Mouse (Mus musculus): ENCODE measurements around the gene Eps15l1.
A peak's percentile ranks its signal among the peaks of the same experiment; 100 is the strongest.

Gene Eps15l1

GRCm38 (mm10) chr8:72321635-72322441, 99.4 kb downstream of the Eps15l1 start:
- TF ChIP-seq GATA4 (IDR thresholded peaks at IDR 0.05; ENCODE audit: insufficient replicate concordance, low read length) = no peak

GRCm38 (mm10) chr8:72320803-72321583, 100.3 kb downstream of the Eps15l1 start:
- TF ChIP-seq GATA4 (IDR thresholded peaks at IDR 0.05; ENCODE audit: insufficient replicate concordance, low read length) = no peak

- TF ChIP-seq GATA4 (IDR thresholded peaks at IDR 0.05; ENCODE audit: insufficient replicate concordance, low read length) = no peak
Observed at GRCm38 (mm10) chr8:72319921-72320802, 101.1 kb downstream of the Eps15l1 start.

DNA sequence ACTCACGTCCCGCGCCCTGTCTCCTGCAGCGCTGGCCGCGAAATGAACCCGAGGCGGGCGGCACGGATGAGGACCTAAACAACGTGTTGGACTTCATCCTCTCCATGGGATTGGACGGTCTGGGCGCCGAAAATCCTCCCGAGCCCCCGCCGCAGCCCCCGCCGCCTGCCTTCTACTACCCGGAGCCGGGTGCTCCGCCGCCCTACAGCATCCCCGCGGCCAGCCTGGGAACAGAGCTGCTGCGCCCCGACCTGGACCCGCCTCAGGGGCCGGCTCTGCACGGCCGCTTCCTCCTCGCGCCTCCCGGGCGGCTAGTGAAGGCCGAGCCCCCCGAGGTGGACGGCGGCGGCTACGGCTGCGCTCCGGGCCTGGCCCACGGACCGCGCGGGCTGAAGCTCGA, 101.9 kb downstream of the Eps15l1 start:
- no peak for TF ChIP-seq GATA4 (IDR thresholded peaks at IDR 0.05; ENCODE audit: insufficient replicate concordance, low read length)

GRCm38 (mm10) chr8:72318801-72319322, 102.4 kb downstream of the Eps15l1 start, which contains the start of gene Klf2:
TSS of gene Klf2 (plus strand) at chr8:72319033.
- TF ChIP-seq GATA4 (IDR thresholded peaks at IDR 0.05; ENCODE audit: insufficient replicate concordance, low read length) = 0 out of 2 replicates have a peak, but pooled peaks have one; percentile 16

- TF ChIP-seq GATA4 (IDR thresholded peaks at IDR 0.05; ENCODE audit: insufficient replicate concordance, low read length) = no peak
Observed at GRCm38 (mm10) chr8:72317741-72318301, 103.4 kb downstream of the Eps15l1 start.

DNA sequence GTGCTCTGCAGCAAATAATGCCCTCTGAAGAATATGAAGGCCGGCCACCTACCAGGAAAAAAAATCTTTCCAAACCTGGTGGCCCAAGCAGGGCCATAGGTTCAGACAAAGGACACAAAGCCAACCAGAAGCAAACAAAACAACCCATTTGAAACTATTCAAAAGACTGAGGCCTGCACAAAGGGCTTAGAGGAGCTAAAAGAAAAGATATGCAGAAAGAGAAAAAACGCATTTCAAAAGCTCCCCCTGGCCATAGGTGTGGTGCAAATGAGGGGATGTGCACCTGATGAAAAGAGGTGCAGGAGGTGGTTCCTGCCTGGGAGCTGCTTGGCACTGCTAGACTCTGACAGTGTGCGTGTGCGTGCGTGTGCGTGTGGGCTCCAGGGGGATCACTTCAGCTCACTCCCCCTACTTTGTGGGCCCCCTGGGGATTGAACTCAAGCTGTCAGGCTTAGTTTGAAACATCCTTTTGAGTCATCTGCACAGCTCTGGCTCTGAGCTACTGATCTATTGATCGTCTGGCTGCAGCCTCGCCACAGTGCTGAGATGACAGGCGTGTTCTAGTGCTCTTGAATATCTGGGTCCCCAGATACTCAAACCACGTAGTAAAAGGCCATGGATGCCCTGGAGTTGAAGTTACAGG, 105.1 kb downstream of the Eps15l1 start:
- no peak for TF ChIP-seq GATA4 (IDR thresholded peaks at IDR 0.05; ENCODE audit: insufficient replicate concordance, low read length)

GRCm38 (mm10) chr8:72312926-72313518, 108.2 kb downstream of the Eps15l1 start:
- TF ChIP-seq GATA4 (IDR thresholded peaks at IDR 0.05; ENCODE audit: insufficient replicate concordance, low read length) = no peak

DNA sequence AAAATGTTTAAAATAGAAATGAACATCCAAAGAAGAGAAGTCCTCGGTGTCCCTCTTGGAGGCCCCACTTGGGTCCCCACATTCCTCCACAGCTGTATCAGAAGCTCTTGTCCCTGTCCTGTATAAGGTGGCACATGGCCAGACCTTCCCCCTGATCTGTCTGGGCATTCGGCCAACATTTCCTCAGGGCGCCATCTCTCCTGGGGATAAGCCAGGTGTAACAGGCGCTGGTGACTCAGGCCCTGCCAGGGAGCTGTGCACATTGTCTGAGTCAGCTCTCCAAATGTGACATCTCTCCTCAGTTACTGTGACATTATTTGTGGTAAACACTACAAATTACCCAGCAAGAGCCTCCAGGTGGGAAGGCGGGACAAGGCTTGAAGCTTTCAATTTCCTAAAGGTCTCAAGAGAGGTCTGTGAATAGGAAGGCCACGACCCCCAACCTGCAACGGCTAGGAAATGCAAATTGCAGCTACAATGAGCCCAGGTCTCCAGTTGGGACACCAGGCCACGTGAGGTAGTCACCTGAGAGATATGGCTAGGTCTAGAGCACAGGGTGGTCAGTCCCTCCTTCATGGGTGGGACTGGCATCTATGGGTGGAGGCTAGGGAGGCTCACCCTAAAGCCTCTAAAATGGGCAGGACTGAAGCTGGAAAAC, 110.3 kb downstream of the Eps15l1 start:
- TF ChIP-seq GATA4 (IDR thresholded peaks at IDR 0.05; ENCODE audit: insufficient replicate concordance, low read length) = no peak

- no peak for TF ChIP-seq GATA4 (IDR thresholded peaks at IDR 0.05; ENCODE audit: insufficient replicate concordance, low read length)
Observed at GRCm38 (mm10) chr8:72308276-72308675, 113.0 kb downstream of the Eps15l1 start.

DNA sequence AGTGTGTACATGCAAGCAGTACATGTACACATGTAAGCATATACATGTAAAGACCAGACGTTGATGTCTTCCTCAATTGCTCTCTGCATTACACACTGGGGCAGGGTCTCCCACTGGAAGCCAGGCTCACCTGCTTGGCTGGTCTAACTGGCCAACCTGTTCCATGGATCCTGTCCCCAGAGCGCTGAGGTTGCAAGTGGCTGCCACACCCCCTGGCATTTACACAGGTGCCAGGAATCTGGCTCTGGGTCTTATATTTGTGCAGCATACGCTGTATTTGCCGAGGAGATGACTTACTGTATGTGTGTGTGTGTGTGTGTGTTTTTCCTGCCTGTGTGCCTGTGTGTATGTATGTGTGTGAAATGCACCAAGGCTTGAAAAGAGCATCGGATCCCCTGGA, 114.3 kb downstream of the Eps15l1 start:
- TF ChIP-seq GATA4 (IDR thresholded peaks at IDR 0.05; ENCODE audit: insufficient replicate concordance, low read length) = no peak

DNA sequence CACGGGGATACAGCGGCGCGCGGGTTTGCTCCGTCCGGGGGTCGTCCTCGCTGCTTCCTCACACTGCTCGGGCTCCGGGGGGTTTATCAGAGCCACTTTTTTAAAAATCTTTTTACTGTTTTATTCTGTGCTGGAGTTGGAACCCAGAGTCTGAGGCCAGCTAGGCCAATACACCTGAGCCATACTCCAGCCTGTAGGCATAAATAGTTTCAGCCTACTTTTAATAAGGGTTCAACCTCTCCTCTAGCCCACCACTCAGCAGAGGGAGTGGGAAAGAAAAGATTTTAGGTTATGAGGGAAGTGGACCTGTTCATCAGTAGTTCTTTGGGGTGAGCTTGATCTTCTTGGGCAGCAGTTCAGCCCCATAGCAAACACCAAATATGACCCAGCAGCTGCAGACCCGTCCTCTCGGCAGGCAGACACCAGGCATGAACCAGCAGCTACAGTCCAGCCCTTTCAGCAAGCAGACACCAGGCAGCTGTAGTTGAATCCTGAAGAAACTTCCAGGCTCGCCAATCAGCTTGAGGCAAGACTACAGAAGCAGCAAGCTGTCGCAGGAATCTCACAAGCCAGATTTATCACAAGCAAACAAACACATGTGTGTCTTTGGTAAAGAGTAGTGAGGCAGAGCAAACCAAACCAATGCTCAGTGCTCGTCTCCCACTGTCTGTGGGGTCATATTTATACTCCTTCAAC, 115.9 kb downstream of the Eps15l1 start, which contains the start of gene Gm10282:
Gene Gm10282 (minus strand): TSS at position 51 of the 696 bp plus-strand sequence.
- TF ChIP-seq GATA4 (IDR thresholded peaks at IDR 0.05; ENCODE audit: insufficient replicate concordance, low read length) = no peak
